Mouse (Mus musculus) limb, embryonic 13.5 days (tissue): ENCODE data around the gene 1700067K01Rik. TPM values are rescaled to one million over a fixed set of nuclear protein-coding genes. Genes with fewer than 3 reads are reported as not detected.

ENCODE experiments used
- ATAC-seq: fragments of 200-750 bp; cut with Nextera tagmentation; 2 replicates; pipeline ENCODE4 v1.8.0; 2017; ENCODE audit warnings: low read depth, moderate number of reproducible peaks, moderate TSS enrichment; ENCODE audit not compliant: low FRiP score
- H3K27ac ChIP-seq: fragments of 300-500 bp; sonication (generic); 2 replicates; pipeline ENCODE4 v1.5.1; 2015; ENCODE audit warnings: inconsistent platforms, mild to moderate bottlenecking, moderate library complexity
- H3K27me3 ChIP-seq: fragments of 300-500 bp; sonication (generic); 2 replicates; pipeline ENCODE4 v1.6.1; 2015; ENCODE audit warnings: mild to moderate bottlenecking, inconsistent platforms
- H3K36me3 ChIP-seq: fragments of 300-500 bp; sonication (generic); 2 replicates; pipeline ENCODE4 v1.6.1; 2015; ENCODE audit warnings: inconsistent platforms, mild to moderate bottlenecking, moderate library complexity
- H3K4me1 ChIP-seq: fragments of 300-500 bp; sonication (generic); 2 replicates; pipeline ENCODE4 v1.6.1; 2015; ENCODE audit warnings: inconsistent platforms
- H3K4me2 ChIP-seq: fragments of 300-500 bp; sonication (generic); replicated peaks from 2 replicates; pipeline ENCODE4 v1.6.1; 2015; ENCODE audit warnings: inconsistent platforms, mild to moderate bottlenecking, moderate library complexity
- H3K4me3 ChIP-seq: fragments of 300-500 bp; sonication (generic); 2 replicates; pipeline ENCODE4 v1.5.1; 2015; ENCODE audit warnings: moderate library complexity, mild to moderate bottlenecking, inconsistent platforms
- H3K9ac ChIP-seq: fragments of 300-500 bp; sonication (generic); 2 replicates; pipeline ENCODE4 v1.6.1; 2015; ENCODE audit warnings: mild to moderate bottlenecking, inconsistent platforms
- H3K9me3 ChIP-seq: fragments of 300-500 bp; sonication (generic); 2 replicates; pipeline ENCODE4 v1.6.1; 2016; ENCODE audit warnings: inconsistent platforms
- WGBS: fragments of 180-500 bp; shearing (Covaris S2); methylation state at CpG from one replicate; pipeline ENCODE4 v1.1.7; 2015; 5-methylcytosine and 5-hydroxymethylcytosine counted together
- polyA plus RNA-seq: library from polyadenylated mRNA; unstranded; fragments of >200 nt; fragmentation: Nextera tagmentation; extraction: Ambion mirVana; gene quantifications from 2 replicates; pipeline ENCODE4 v1.2.1, GENCODE M21; 2015

1700067K01Rik gene
- polyA plus RNA-seq, 1 experiment from 2014 or later, result 1.3 TPM

GRCm38 (mm10) chr8:84021096-84021495, 19.8 kb downstream of the 1700067K01Rik start, which contains the start of gene Palm3:
Gene Palm3 (plus strand): TSS chr8:84021471.
- H3K9ac ChIP-seq, result no peak within 1 kb of the TSS
- ATAC-seq, result no peak
- no peak within 1 kb of the TSS for H3K4me3 ChIP-seq
- H3K4me2 ChIP-seq, result peak within 1 kb of the TSS; percentile 36
- H3K36me3 ChIP-seq, result no peaks in the 10 kb centered on the region
- H3K27ac ChIP-seq, result no peak within 1 kb of the TSS
- no peaks in the 10 kb centered on the region for H3K9me3 ChIP-seq
- peaks cover 62% of the 10 kb centered on the region for H3K27me3 ChIP-seq
- H3K4me1 ChIP-seq, result peaks cover 17% of the 10 kb centered on the region
- WGBS, result 9% methylated on average over 18 of the region's 18 CpGs

GRCm38 (mm10) chr8:84021569-84021968, 20.3 kb downstream of the 1700067K01Rik start:
- Histone ChIP-seq H3K36me3 (no peaks in the 10 kb centered on the region), H3K4me2 (peak overlapping the region; percentile 36), H3K4me3 (no peak overlapping the region), H3K27me3 (peaks cover 67% of the 10 kb centered on the region), H3K27ac (no peak overlapping the region), H3K9me3 (no peaks in the 10 kb centered on the region), H3K4me1 (peaks cover 22% of the 10 kb centered on the region), H3K9ac (no peak overlapping the region)
- WGBS, result 41% methylated on average over 12 of the region's 12 CpGs
- ATAC-seq, result no peak

- ATAC-seq, result no peak
- no peak overlapping the region for H3K4me3 ChIP-seq
- H3K4me1 ChIP-seq, result peaks cover 26% of the 10 kb centered on the region
- H3K27ac ChIP-seq, result no peak overlapping the region
- no peak overlapping the region for H3K9ac ChIP-seq
- WGBS, result 20% methylated on average over 5 of the region's 5 CpGs
- H3K36me3 ChIP-seq, result no peaks in the 10 kb centered on the region
- H3K9me3 ChIP-seq, result no peaks in the 10 kb centered on the region
- no peak overlapping the region for H3K4me2 ChIP-seq
- peaks cover 81% of the 10 kb centered on the region for H3K27me3 ChIP-seq
Observed at GRCm38 (mm10) chr8:84023085-84023484, 21.8 kb downstream of the 1700067K01Rik start.

DNA sequence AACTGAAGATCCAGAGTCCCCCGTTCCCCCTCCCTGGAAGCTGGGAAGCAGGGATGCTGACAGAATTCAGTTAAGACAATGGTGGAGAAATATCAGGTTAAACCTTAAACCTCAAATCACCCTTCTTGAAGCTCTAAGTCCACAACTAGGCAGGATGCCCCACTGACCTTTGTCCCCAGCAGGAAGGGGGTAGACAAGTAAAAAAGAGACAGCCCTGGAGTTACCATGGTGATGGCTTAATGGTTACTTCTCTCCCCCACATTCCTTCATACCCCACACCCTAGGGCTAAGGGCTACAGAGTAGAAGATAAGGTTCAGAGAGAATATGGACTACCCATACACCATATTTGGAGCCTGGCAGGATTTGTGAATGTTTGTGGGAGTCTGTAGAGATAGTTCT, 22.3 kb downstream of the 1700067K01Rik start:
- Histone ChIP-seq H3K4me3 (no peak overlapping the region), H3K36me3 (no peaks in the 10 kb centered on the region), H3K27me3 (peaks cover 82% of the 10 kb centered on the region), H3K4me1 (peaks cover 26% of the 10 kb centered on the region), H3K27ac (no peak overlapping the region), H3K9me3 (no peaks in the 10 kb centered on the region), H3K9ac (no peak overlapping the region), H3K4me2 (no peak overlapping the region)
- ATAC-seq, result no peak
- WGBS, result 43% methylated on average over 1 of the region's 1 CpGs

DNA sequence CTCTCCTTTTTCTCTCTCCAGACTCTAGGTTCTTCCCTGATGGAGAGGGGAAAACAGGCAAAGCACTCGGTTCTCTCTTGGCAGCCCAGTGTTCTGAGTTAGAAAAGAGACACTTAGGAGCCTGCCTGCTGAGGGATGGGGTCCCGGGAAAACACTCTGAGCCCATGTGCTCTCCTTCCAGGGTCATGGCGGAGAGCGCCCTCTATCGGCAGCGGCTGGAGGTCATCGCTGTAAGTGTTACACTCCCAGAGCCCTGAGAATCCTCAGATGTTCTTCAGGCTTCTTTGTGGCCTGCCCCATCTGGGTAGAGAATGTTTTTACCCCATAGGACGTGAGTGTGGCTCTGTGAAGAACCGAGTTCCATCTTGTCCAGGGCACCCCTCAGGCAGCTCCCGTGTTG, 22.9 kb downstream of the 1700067K01Rik start:
- Histone ChIP-seq H3K4me1 (peaks cover 26% of the 10 kb centered on the region), H3K36me3 (no peaks in the 10 kb centered on the region), H3K4me3 (no peak overlapping the region), H3K9ac (no peak overlapping the region), H3K27me3 (peaks cover 86% of the 10 kb centered on the region), H3K9me3 (no peaks in the 10 kb centered on the region), H3K4me2 (no peak overlapping the region), H3K27ac (no peak overlapping the region)
- WGBS, result 16% methylated on average over 10 of the region's 10 CpGs
- ATAC-seq, result no peak

GRCm38 (mm10) chr8:84025863-84026262, 24.6 kb downstream of the 1700067K01Rik start:
- WGBS, result 2% methylated on average over 41 of the region's 41 CpGs
- Histone ChIP-seq H3K9me3 (no peaks in the 10 kb centered on the region), H3K4me2 (peak overlapping the region; percentile 83), H3K27ac (no peak overlapping the region), H3K36me3 (no peaks in the 10 kb centered on the region), H3K27me3 (peaks cover 71% of the 10 kb centered on the region), H3K9ac (peak overlapping the region; percentile 70), H3K4me1 (peaks cover 26% of the 10 kb centered on the region), H3K4me3 (peak overlapping the region; percentile 53)
- peak; percentile 86 for ATAC-seq

- Histone ChIP-seq H3K4me1 (peaks cover 18% of the 10 kb centered on the region), H3K36me3 (no peaks in the 10 kb centered on the region), H3K27ac (no peak overlapping the region), H3K9ac (no peak overlapping the region), H3K27me3 (peaks cover 55% of the 10 kb centered on the region), H3K4me3 (no peak overlapping the region), H3K9me3 (no peaks in the 10 kb centered on the region), H3K4me2 (no peak overlapping the region)
- ATAC-seq, result no peak
- 15% methylated on average over 10 of the region's 10 CpGs for WGBS
Observed at GRCm38 (mm10) chr8:84027449-84027848, 26.1 kb downstream of the 1700067K01Rik start.

DNA sequence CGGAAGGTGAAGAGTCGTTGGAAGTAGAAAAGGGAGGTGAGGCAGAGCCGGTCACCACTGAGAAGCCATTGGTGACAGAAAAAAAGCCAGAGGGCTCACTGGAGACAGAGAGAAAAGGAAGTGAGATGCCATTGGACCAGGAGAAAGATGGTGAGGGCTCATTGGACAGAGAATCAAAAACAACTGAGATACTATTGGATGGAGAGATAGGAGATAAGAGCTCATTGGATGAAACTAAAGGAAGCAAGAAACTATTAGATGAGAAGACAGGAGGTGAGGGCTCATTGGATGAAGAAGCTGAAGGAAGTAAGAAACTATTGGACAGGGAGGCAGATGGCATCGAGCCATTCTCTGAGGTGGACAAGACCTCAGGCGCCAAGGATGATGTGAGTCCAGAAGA, 28.0 kb downstream of the 1700067K01Rik start:
- Histone ChIP-seq H3K9ac (no peak overlapping the region), H3K4me2 (no peak overlapping the region), H3K27me3 (peaks cover 44% of the 10 kb centered on the region), H3K9me3 (no peaks in the 10 kb centered on the region), H3K27ac (no peak overlapping the region), H3K4me1 (peaks cover 13% of the 10 kb centered on the region), H3K36me3 (no peaks in the 10 kb centered on the region), H3K4me3 (no peak overlapping the region)
- WGBS, result 84% methylated on average over 5 of the region's 5 CpGs
- ATAC-seq, result no peak

DNA sequence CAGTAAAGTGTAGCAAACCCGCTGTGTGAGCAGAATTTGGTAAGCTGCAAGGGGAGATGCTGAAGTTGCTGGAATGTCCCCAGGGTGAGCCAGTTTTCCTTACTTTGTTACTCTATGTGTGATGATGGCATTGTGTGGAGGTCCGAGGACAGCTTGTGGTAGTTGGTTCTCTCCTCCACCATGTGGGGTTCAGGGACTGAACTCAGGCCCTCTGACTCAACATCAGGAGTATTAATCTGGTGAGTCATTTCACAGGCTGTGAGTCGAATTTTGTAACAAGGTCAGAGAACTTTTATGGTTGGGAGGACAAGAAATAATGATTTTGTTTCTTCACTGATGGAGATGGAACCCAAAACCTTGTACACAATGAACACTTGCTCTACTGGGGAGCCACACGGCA, 31.5 kb downstream of the 1700067K01Rik start:
- 70% methylated on average over 4 of the region's 4 CpGs for WGBS
- no peak overlapping the region for H3K9ac ChIP-seq
- no peaks in the 10 kb centered on the region for H3K4me1 ChIP-seq
- ATAC-seq, result no peak
- H3K4me2 ChIP-seq, result no peak overlapping the region
- H3K27ac ChIP-seq, result no peak overlapping the region
- H3K9me3 ChIP-seq, result no peaks in the 10 kb centered on the region
- H3K4me3 ChIP-seq, result no peak overlapping the region
- no peaks in the 10 kb centered on the region for H3K36me3 ChIP-seq
- H3K27me3 ChIP-seq, result peaks cover 24% of the 10 kb centered on the region

GRCm38 (mm10) chr8:84038015-84038414, 36.7 kb downstream of the 1700067K01Rik start:
- no peak for ATAC-seq

GRCm38 (mm10) chr8:84039050-84039449, 37.7 kb downstream of the 1700067K01Rik start:
- no peak overlapping the region for H3K4me3 ChIP-seq
- 6% methylated on average over 5 of the region's 5 CpGs for WGBS
- no peaks in the 10 kb centered on the region for H3K9me3 ChIP-seq
- no peak overlapping the region for H3K27ac ChIP-seq
- peaks cover 72% of the 10 kb centered on the region for H3K27me3 ChIP-seq
- no peak overlapping the region for H3K9ac ChIP-seq
- H3K4me1 ChIP-seq, result peaks cover 13% of the 10 kb centered on the region
- ATAC-seq, result no peak; the same call in 1 of the 2 replicates
- H3K4me2 ChIP-seq, result no peak overlapping the region
- no peaks in the 10 kb centered on the region for H3K36me3 ChIP-seq

More at GRCm38 (mm10) chr8:84038015-84038414, 36.7 kb downstream of the 1700067K01Rik start:
- H3K9me3 ChIP-seq, result no peaks in the 10 kb centered on the region
- H3K4me1 ChIP-seq, result peaks cover 12% of the 10 kb centered on the region
- 71% methylated on average over 5 of the region's 5 CpGs for WGBS
- no peak overlapping the region for H3K27ac ChIP-seq
- H3K27me3 ChIP-seq, result peaks cover 61% of the 10 kb centered on the region
- no peaks in the 10 kb centered on the region for H3K36me3 ChIP-seq
- H3K9ac ChIP-seq, result no peak overlapping the region
- no peak overlapping the region for H3K4me2 ChIP-seq
- H3K4me3 ChIP-seq, result no peak overlapping the region

GRCm38 (mm10) chr8:84042066-84042947, 41.0 kb downstream of the 1700067K01Rik start, which contains the start of gene Il27ra:
Gene Il27ra (minus strand): TSS chr8:84042589.
- no peak; the same call in 1 of the 2 replicates for ATAC-seq
- Histone ChIP-seq H3K9ac (peak within 1 kb of the TSS; percentile 65), H3K4me2 (peak within 1 kb of the TSS; percentile 76), H3K4me1 (peaks cover 15% of the 10 kb centered on the region), H3K27ac (no peak within 1 kb of the TSS), H3K9me3 (no peaks in the 10 kb centered on the region), H3K36me3 (no peaks in the 10 kb centered on the region), H3K4me3 (peak within 1 kb of the TSS; percentile 44), H3K27me3 (peaks cover 87% of the 10 kb centered on the region)
- WGBS, result 3% methylated on average over 40 of the region's 40 CpGs
